Mouse (Mus musculus): ENCODE results near the gene Mybpc1.

DNA sequence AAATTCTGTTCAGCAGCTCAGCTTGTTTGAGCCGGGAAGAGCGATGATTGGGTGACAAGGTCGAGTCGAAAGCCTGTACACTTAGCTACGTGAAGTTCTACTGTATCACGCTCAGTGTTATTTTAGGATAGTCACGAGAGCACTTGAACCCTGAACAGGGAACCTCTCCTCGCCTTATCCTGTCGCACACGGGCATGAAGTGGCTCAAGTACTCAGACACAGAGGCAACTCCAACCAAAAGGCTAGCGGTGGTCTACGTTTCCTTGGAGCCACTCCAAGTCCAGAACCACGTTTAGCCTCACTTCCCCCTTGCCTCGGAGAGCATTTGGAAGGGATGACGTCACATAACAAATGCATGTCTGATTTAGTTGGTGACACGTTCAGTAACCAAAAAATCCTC is 17.7 kb upstream of the Mybpc1 start:
- TF ChIP-seq CTCF (IDR thresholded peaks at IDR 0.05; ENCODE audit: low read depth) (no peak), EP300 (optimal IDR thresholded peaks at IDR 0.05) (no peak)

Data from stomach, postnatal 0 days (tissue).